Mouse (Mus musculus) retina, postnatal 7 days (tissue): ENCODE measurements around the gene Gm11032.
"Not testable (repeated sequence)": the region's sequence is repeated elsewhere in the genome, so short reads cannot be mapped to it uniquely, and the experiment has no call there.

ENCODE experiments used
- DNase-seq: peaks from one replicate; pipeline ENCODE4 v3.0.0-alpha.2; 2012; ENCODE audit warnings: low read depth, low spot score

Gene Gm11032

DNA sequence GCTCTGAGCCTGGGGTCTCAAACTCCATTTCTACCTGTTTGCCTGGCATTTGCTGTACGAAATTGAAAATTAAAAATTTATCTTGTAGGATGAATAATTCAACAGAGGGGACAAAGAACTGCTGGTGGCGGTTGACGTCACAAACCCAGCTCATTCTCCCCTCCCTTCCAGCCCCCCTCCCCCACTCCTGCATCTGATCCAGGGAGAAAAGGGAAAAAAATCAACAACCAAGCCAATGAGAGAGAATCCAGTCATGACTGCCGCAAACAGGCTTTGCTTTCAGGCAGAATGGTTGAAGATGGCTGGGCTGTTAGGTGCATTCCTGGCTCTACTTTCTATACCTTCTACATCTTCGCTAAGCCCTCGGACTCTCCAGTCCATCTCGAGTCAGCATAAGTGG, 6.1 kb downstream of the Gm11032 start:
- DNase-seq: no peak

DNA sequence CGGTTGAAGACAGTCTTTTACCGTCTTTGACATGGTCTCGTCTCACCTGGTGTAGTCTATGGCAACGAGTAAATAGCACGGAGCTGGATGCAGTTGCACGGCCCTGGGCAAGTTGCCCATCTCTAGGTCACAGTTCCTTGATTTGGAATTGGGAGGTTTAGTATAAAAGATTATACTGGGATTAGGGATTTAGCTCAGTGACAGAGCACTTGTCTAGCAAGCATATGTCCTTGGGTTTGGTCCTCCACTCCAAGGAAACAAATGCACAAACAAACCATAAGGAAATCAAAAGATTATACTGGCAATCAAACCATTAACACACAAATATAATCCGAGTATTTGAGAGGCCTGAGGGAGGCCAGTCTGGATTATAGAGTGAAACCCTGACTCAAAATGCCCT, 7.8 kb downstream of the Gm11032 start:
- peak; percentile 39 for DNase-seq

GRCm38 (mm10) chr11:4629861-4630280, 10.0 kb downstream of the Gm11032 start:
- no peak for DNase-seq

DNA sequence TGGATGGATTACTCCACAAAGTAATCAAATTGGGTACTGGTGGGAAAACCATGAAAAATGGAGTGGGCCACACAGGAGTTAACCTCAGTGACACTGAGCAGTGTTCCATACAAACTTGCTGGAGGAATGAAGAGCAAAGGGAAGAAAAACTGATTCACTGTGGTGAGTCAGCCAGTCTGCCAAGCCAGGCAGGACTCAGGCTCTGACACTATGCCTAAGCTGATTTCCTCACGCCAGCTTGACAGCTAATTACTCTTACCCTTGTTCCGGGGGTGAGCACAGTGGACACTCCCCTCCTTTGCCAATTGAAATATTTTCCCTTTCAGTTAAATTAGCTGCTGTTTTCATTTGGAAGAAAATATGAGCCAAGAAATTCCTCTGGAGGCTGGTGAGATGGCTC, 13.6 kb downstream of the Gm11032 start:
- no peak for DNase-seq

DNA sequence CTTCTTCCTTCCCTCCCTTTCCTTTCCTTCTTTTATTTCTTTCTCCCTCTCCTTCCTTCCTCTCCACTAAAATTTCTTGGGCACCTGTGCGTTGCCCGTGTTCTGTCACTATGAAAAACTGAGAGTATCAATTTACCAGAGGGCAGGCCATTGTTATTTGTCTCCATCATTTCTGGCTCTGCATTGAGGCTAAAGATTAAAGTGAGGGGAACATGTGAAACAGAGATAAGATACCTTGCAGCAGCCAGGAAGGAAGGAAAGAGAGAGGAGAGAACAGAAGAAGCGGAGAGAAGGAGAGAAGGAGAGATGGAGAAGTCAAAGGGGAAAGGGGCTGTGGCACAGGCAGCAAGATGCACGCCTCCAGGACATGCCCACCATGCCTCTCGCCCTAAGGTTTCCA, 14.5 kb downstream of the Gm11032 start:
- no peak for DNase-seq

DNA sequence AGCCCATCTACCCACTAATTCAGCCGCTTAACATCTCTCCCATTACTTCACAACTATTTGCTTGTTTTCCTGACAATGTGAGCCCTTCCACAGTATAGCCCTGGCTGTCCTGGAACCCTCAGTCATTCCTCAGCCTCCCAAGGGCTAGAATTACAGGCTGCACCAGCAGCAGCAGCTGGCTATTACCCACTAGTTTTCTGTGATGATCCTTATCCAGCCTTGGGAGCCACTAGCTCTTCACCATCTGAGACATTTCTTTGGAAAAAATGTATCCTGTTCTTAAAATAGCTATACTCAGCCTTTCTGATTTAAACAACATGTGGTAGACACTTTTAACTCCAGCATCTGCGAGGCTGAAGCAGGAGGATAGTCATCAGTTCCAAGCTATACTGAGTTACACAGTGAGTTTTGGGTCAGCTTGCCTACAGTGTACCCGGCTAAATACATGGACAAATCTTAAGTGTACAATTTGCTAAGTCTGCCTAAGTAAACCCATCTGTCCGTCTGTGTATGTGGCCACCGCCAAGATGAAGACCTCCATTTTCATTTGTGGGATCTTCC, 17.0 kb downstream of the Gm11032 start:
- DNase-seq: no peak

DNA sequence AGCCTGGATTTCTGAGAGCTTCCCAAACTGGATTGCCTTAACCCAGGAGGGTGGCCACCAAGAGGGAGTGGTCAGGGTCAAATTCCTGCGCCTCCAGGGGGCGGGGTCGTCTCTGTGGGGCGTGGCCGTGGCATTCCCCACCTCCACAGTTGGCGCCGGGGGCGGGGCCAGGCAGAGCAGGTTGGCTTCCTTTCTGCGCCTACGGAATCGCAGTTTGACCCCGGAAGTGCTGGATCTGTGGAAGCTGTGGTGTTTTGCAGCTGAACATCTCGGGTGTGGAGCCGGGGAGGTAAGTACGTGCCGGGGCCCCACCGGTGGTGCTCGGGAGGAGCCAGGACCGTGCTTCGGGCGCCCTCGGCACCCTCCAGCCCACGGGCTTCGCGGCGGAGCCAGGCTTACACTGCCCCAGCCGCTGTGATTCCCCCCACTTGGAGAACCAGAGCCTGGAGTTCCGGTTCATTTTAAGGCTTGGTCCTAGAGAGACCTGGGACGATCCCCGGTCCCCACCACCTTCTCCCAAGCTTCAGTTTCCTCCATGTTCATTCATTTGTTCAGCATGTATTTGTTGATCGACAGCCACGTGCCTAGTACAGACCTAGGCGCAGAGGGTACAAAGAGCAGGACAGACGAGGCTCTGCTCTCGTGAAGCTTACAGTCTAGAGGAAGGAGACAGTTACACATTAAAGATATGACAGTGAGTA, 17.8 kb downstream of the Gm11032 start, which contains the start of gene Ascc2:
Ascc2 (plus strand) TSS at position 214 of the 701 bp plus-strand sequence.
- DNase-seq: peak; percentile 65

GRCm38 (mm10) chr11:4638261-4638660, 18.4 kb downstream of the Gm11032 start:
- DNase-seq: no peak

DNA sequence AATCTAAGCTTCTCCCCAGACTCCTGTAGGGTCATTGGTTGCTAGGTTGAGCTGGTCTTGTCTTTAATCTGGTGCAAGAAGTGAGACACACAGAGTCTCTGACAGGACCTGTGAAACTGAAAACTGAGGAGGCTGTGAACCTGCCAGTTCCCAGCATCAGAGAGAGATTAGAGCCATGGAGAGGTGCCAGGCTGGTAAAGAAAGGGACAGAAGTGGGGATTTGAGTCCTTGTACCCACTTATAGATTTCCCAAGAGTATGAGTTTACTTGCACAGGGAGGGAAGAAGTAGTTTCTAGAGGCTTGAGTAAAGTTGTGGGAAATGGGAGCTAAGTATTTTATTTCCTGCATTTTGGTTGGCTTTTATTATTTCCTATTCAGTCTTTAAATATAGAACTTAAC, 21.3 kb downstream of the Gm11032 start:
- DNase-seq: no peak

GRCm38 (mm10) chr11:4643722-4644121, 23.9 kb downstream of the Gm11032 start:
- no peak for DNase-seq

- DNase-seq: not testable (repeated sequence)
Measured at GRCm38 (mm10) chr11:4645180-4645579, 25.3 kb downstream of the Gm11032 start.

GRCm38 (mm10) chr11:4646409-4646808, 26.5 kb downstream of the Gm11032 start:
- no peak for DNase-seq

GRCm38 (mm10) chr11:4659818-4660217, 40.0 kb downstream of the Gm11032 start:
- no peak for DNase-seq

DNA sequence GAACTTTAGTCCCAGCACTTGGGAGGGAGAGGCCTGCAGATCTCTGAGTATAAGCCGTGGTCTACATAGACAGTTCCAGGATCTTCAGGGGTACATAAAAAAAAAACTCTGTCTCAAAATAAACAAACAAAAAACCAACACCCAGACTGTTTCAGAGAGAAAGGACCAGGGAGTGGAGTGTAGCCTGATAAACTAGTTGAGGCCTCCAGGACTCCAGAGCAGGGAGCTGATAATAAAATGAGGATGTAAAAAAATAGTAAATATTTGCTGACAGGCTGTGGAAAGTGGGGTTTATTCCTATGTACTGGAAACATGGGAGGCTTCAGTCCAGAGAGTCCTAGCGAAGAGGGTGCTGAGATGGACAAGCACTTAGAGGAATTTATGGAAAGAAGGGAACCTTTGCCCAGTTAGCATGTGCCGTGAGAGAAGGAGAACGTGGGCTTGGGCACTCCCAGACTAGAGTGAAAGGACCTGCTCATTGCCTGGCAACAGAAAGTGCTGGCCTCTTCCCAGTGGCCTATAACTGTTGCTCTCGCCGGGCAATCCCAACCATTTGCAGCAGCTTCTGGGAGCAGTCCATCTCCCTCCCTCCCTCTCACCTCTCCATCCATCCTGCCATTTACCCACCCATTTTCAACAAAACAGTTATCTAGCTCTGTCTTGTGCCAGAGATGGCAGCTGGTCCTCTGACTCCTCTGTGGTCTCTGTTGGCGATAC, 40.6 kb downstream of the Gm11032 start:
- no peak for DNase-seq

DNA sequence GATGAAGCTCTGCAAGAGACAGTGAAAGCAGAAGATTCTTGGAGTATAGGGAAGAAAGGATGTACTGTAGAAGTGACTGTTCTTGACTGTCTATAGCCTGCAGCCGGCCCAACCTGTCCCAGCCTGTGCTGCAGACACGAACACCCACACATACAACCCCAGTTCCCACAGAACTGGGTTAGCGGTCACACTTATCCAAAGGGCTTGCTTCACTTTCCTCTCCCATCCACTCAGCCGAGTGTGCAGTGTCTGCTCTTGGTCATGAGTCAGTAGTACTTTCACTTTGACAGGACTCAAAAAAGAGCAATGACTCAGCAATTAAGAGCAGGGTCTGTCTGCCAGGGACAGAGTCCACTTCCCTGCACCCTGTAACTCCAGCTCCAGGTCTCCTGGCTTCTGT, 41.5 kb downstream of the Gm11032 start:
- no peak for DNase-seq

DNA sequence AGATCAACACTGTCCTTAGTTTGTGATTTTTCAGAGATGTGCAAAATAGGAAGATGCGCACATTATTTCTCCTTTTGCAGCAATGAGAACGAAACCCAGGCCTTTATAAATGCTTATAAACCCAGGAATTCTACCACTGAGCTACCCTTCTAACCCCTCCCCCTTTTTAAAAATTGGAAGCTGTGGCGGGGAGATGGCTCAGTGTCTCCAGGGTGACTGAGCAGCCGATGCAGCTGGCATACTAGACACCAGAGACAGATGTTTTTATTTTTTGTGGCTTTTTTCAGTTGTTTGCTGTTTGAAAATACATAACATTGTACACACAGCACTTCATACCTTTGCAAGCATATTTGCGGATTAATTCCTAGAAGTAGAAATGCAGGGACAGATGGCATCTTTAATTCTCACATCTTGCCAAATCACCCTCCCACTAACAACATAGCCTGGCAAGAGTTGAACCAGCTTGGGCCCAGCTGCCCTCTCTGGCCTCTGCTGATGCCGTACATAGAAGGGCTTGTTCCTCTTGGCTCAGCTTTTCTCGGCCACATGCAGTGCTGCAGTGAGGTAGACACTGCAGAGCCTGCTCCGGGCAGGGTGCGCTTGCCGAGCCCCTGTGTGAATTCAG, 42.1 kb downstream of the Gm11032 start:
- no peak for DNase-seq

GRCm38 (mm10) chr11:4662496-4662878, 42.6 kb downstream of the Gm11032 start:
- no peak for DNase-seq
